Mouse (Mus musculus) E14TG2a.4 (cell line): Measurements from ENCODE around the gene Pan3.

Experiments used
- H3K27me3 ChIP-seq: 2 replicates; pipeline ENCODE4 v1.6.1; 2014; ENCODE audit warnings: low read length, control low read depth; ENCODE audit not compliant: insufficient read depth
- H3K36me3 ChIP-seq: 2 replicates; pipeline ENCODE4 v1.6.1; 2014; ENCODE audit warnings: low read length, control low read depth; ENCODE audit not compliant: insufficient read depth
- H3K4me1 ChIP-seq: replicated peaks from 2 replicates; pipeline ENCODE4 v1.6.1; 2014; ENCODE audit warnings: low read depth, low read length, control low read depth
- H3K4me3 ChIP-seq: replicated peaks from 2 replicates; pipeline ENCODE4 v1.5.1; 2014; ENCODE audit warnings: mild to moderate bottlenecking, low read length
- H3K9me3 ChIP-seq: 2 replicates; pipeline ENCODE4 v1.6.1; 2014; ENCODE audit warnings: low read length, control low read depth
- CTCF ChIP-seq: conservative IDR thresholded peaks from 2 replicates; pipeline ENCODE4 v1.5.1; 2014; ENCODE audit warnings: low read length
- NANOG ChIP-seq: IDR thresholded peaks from 2 replicates; pipeline ENCODE4 v1.6.1; 2014; ENCODE audit warnings: borderline replicate concordance, low read length, mixed read lengths
- POU5F1 ChIP-seq: IDR thresholded peaks from 2 replicates; pipeline ENCODE4 v1.6.1; 2014; ENCODE audit warnings: low read length, borderline replicate concordance

Pan3 gene

DNA sequence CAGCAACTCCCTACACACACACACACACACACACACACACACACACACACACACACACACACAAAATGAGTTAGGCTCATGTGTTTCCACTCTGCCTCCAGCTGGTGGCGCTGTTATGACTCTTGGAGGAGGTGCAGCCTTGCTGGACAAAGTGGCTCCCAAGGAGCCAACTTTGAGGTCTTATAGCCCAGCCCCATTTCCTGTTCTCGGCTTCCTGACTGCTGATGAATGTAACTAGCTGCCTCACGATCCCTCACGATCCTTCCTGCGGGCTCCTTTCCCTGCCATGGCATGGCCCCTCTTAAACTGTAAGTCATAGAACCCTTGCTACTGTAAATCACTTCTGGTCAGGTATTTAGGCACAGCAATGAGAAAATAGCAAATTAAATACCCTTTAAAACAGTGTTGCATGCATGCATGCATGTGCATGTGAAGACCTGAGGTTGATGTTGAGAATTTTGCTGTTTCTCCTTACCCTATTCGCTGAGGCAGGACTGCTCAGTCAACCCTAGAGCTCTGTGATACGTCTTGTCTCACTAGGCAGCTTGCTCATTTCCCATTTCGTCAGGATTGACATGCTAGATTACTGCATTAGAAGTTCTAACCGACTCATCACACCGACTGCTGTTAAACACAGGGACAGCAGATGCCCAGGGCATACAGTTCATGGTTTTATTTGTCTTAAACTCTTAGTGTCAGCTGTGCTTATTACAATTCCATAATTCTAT lies 11.4 kb upstream of the Pan3 start:
- Histone ChIP-seq H3K27me3 (no peaks in the 10 kb centered on the region), H3K9me3 (no peaks in the 10 kb centered on the region), H3K4me1 (peaks cover 23% of the 10 kb centered on the region), H3K36me3 (no peaks in the 10 kb centered on the region), H3K4me3 (no peak overlapping the region)
- TF ChIP-seq POU5F1 (no peak), NANOG (no peak), CTCF (peak; percentile 38)

DNA sequence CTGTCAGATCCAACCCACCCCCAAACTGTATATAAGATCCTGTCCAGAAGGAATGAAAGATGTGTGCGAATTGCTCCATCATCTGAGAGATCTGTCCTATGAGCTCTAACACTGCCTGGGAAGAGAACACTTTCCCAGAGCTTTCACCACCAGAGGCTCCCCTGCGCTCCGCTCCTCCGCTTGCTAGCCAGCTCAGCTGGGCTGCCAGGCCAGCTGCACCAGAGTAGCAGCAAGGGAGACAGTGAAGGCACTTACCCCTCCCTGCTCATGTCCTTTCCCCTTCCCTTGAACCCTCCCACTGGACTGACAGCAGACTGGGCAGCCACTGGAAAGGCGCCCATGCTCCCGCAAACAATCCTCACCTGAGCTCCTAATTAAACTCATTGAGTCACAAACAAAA lies 6.3 kb upstream of the Pan3 start:
- TF ChIP-seq CTCF (no peak), POU5F1 (no peak), NANOG (no peak)
- Histone ChIP-seq H3K27me3 (no peaks in the 10 kb centered on the region), H3K4me1 (peaks cover 27% of the 10 kb centered on the region), H3K9me3 (no peaks in the 10 kb centered on the region), H3K4me3 (no peak overlapping the region), H3K36me3 (no peaks in the 10 kb centered on the region)

- H3K4me3 ChIP-seq: no peak overlapping the region
- peaks cover 35% of the 10 kb centered on the region for H3K4me1 ChIP-seq
- H3K9me3 ChIP-seq: no peaks in the 10 kb centered on the region
These were observed 3.7 kb upstream of the Pan3 start for GRCm38 (mm10) chr5:147426048-147426805.

DNA sequence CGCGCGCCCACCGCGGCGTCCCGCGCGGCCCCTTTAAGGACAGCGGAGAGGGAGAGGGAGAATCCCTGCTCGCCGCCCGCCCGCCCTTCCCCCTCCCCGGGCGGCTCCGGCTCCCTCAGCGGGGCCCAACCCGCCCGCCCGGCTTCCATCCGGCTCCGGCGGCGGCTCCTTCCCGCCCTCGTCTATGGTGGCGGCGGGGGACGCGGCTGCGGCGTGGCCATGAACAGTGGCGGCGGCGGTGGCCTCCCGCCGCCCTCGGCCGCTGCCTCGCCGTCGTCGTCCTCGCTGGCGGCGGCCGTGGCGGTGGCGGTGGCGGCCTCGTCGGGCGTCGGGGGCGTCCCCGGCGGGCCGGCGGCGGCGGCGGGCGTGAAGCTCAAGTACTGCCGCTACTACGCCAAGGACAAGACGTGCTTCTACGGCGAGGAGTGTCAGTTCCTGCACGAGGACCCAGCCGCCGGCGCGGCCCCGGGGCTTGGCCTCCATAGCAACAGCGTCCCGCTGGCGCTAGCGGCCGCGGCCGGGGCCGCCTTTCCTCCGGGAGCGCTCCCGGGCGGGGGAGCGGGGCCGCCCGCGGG lies 487 bp downstream of the Pan3 start:
- TF ChIP-seq POU5F1 (no peak), NANOG (no peak), CTCF (no peak)
- Histone ChIP-seq H3K4me3 (peak overlapping the region; percentile 90), H3K27me3 (no peaks in the 10 kb centered on the region), H3K36me3 (peaks cover 22% of the 10 kb centered on the region), H3K4me1 (peaks cover 43% of the 10 kb centered on the region), H3K9me3 (no peaks in the 10 kb centered on the region)

More at GRCm38 (mm10) chr5:147426048-147426805, 3.7 kb upstream of the Pan3 start:
- Histone ChIP-seq H3K27me3 (no peaks in the 10 kb centered on the region), H3K36me3 (no peaks in the 10 kb centered on the region)
- TF ChIP-seq NANOG (no peak), CTCF (no peak), POU5F1 (no peak)

DNA sequence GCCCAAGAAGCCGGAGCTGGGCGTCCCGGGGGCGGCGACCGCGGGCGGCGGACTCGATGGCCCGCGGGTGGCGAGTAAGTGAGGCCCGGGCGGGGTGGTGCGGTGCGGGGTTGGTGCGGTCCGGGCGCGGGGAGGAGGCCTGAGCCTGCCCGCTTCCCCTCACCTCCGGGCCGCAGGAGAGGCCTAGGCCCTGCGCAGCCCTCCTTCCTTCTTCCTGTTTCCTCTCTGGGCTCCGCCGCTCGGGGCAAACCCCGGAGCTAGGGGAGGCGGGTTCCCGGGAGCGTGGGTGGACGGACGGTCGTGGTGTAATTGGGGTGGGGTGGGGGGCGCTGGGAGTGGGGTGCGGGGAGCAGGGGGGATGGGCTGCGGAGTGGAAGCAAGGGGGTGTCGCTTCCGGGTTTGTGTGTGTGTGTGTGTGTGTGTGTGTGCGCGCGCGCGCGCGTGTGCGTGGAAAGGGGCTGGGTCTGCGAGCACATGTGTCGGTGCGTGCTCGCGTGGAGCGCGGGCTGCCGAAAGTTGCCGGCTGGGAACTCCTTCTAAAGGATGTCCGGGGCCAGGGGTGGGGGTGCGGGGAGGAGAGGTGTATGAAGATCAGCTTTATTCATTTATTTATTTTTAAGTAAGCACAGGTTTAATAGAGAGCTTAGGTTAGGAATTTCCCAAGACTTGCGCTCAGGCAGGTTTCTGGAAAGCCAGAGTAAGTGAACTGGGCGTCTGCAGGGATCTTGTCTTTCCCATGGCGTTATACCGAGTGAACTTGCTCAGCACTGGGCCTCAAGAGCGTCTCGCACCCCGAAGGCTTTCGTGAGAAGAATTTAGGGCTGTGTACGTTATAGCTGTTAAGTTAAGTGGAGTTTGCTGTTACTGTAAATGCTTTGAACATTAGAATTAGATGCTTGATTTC lies 1.2 kb downstream of the Pan3 start:
- no peaks in the 10 kb centered on the region for H3K27me3 ChIP-seq
- peaks cover 47% of the 10 kb centered on the region for H3K4me1 ChIP-seq
- peak overlapping the region; percentile 90 for H3K4me3 ChIP-seq
- H3K9me3 ChIP-seq: no peaks in the 10 kb centered on the region
- no peak for TF ChIP-seq CTCF
- TF ChIP-seq POU5F1: no peak
- TF ChIP-seq NANOG: no peak
- peaks cover 26% of the 10 kb centered on the region for H3K36me3 ChIP-seq

GRCm38 (mm10) chr5:147432927-147433326 lies 3.0 kb downstream of the Pan3 start:
- Histone ChIP-seq H3K27me3 (no peaks in the 10 kb centered on the region), H3K4me3 (no peak overlapping the region), H3K9me3 (no peaks in the 10 kb centered on the region), H3K4me1 (peaks cover 49% of the 10 kb centered on the region), H3K36me3 (peaks cover 30% of the 10 kb centered on the region)
- TF ChIP-seq POU5F1 (no peak), CTCF (no peak), NANOG (no peak)

GRCm38 (mm10) chr5:147435224-147435623 lies 5.3 kb downstream of the Pan3 start:
- TF ChIP-seq NANOG (no peak), CTCF (no peak), POU5F1 (no peak)
- Histone ChIP-seq H3K9me3 (no peaks in the 10 kb centered on the region), H3K4me1 (peaks cover 45% of the 10 kb centered on the region), H3K27me3 (no peaks in the 10 kb centered on the region), H3K36me3 (peaks cover 38% of the 10 kb centered on the region), H3K4me3 (no peak overlapping the region)

DNA sequence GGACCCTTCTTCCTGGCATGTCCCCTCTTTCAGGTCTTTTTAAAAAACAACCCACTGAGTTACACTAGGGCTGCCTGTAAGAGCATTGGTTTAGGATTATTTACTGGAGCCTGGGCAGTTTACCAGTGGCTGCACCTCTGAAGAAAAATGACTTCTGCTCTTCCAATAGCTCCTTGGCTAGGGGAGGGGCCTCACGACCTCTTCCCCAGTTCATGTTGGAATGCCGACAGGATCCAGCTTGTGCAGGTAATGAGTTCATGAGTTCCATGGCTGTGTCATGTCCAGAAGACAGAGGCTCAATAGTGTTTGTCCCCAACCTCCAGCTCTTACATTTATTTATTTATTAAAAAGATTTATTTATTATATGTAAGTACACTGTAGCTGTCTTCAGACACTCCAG lies 5.8 kb downstream of the Pan3 start:
- H3K36me3 ChIP-seq: peaks cover 38% of the 10 kb centered on the region
- H3K4me3 ChIP-seq: no peak overlapping the region
- peaks cover 45% of the 10 kb centered on the region for H3K4me1 ChIP-seq
- TF ChIP-seq CTCF: no peak
- no peak for TF ChIP-seq NANOG
- TF ChIP-seq POU5F1: no peak
- no peaks in the 10 kb centered on the region for H3K27me3 ChIP-seq
- H3K9me3 ChIP-seq: no peaks in the 10 kb centered on the region
